Mouse (Mus musculus) thymus, adult 2 months (tissue): ENCODE measurements around the gene Fam185a.

Experiments used
- CTCF ChIP-seq: fragments of 200-500 bp; IDR thresholded peaks from 2 replicates; pipeline ENCODE4 v1.5.1; 2012; ENCODE audit warnings: mild to moderate bottlenecking, control low read depth, low read length, moderate library complexity, borderline replicate concordance; ENCODE audit not compliant: control insufficient read depth, poor library complexity, insufficient read depth; ENCODE audit errors: extremely low read depth
- POLR2A ChIP-seq: fragments of 200-500 bp; IDR thresholded peaks from 2 replicates; pipeline ENCODE4 v1.6.1; 2012; ENCODE audit warnings: mild to moderate bottlenecking, low read length, control low read depth, moderate library complexity; ENCODE audit not compliant: control insufficient read depth, poor library complexity, insufficient read depth; ENCODE audit errors: extremely low read depth

DNA sequence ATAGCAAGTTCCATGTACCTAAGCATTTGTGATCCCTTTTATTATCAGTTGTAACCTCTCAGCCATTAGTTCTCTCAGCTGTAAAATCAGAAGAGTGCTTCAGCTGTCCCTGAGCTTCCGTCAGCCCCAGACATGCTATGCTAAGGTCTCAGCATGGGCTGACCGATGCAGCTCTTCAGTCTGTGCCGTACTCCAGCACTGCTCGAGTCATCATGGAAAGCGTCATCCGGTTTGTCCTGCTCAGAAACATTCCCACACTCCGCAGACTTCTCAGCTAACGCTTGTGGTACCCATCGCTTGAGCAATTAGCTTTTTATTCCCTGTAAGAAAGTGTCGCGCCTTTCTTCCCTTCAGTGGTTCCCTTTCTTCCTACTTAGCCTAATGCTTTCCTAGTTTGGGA is 74.2 kb downstream of the Fam185a start:
- TF ChIP-seq CTCF: no peak
- TF ChIP-seq POLR2A: no peak
